Mouse (Mus musculus) cerebellum, adult 18-20 months (tissue): ENCODE data around the gene H2afb2.

Source experiments
- DNase-seq, 2 experiments: peaks; one replicate each; pipeline ENCODE4 v3.0.0; 2021

Gene H2afb2

DNA sequence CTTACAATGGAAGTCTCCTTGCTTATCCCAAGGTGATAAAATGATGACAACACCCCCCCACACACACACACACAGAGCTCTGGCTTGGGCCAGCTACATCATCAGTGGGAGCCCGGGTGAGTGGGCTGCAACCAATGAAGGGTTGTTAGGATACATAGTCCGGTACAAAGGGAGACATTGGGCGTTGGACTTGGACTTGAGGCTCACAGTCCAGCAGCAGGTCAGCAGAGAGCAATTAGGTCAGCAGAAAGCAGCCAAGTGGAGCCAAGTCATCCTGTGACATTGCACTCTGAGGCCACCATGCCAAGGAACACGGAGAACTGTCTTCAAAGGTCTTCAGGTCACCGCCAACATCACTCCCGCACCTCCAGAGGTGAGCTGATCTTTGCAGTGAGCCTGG lies at the start of gene H2afb2:
H2afb2 (plus strand) TSS at position 301 of the 400 bp plus-strand sequence.
- no peak for DNase-seq
